Mouse (Mus musculus): ENCODE results near the gene 2010111I01Rik. TPM values are rescaled to one million over a fixed set of nuclear protein-coding genes. Genes with fewer than 3 reads are reported as not detected.

The 2010111I01Rik gene
- total and polyA plus RNA-seq, 3 experiments = 26.3 to 32.7 TPM; not detected in 1

DNA sequence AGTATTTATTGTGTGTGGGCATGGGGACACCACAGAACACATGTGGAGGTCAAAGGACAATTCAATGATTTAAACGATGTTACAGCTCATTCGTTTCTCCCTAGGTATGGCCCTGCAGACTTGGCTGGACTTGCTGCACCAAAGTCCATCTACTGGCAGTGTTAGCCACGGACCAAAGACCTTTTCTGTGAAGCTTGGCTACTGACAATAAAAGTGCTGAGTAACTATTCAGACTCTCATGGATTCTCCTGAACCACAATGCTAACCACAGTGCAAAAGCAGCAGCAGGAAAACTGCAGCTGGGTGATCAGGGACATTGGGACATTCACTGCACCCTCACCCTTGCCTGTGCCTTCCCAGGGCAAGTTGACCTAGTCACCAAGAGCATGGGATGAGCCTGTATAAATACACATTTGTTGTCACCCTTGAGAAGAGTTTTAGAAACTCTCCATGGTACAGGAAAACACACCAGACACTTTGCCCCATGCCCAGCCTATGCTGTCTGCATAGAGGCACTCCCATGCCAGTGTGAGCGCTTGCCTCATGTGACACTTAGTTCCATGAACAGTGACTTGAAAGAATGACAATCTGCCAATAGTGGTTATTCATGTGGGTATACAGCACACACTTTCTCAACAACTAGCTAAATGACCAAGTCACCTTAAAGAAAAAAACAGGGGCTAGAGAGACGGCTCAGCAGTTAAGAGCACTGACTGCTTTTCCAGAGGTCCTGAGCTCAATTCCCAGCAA, 381.0 kb downstream of the 2010111I01Rik start:
- Histone ChIP-seq H3K9me3 (replicated peaks; ENCODE audit: insufficient read depth, low read length) (no peaks in the 10 kb centered on the region), H3K4me1 (ENCODE audit: control insufficient read depth in 1 of 2, insufficient read depth in 2 of 2, low read length in 2 of 2) (peaks cover 0 to 4% of the 10 kb centered on the region in 2 experiments; a peak in 1 of 4 replicates), H3K79me2 (ENCODE audit: control insufficient read depth, insufficient read depth, low read length, poor library complexity) (no peaks in the 10 kb centered on the region), H3K27ac (ENCODE audit: control insufficient read depth, low read depth, low read length) (no peak overlapping the region), H3K4me3 (ENCODE audit: control insufficient read depth in 1 of 2, insufficient read depth in 1 of 2, low read depth in 2 of 2, low read length in 2 of 2) (no peak overlapping the region), H3K36me3 (ENCODE audit: control insufficient read depth in 1 of 2, insufficient read depth in 2 of 2, low read length in 2 of 2) (no peaks in the 10 kb centered on the region), H3K9ac (ENCODE audit: control insufficient read depth, low read depth, low read length, poor library complexity, severe bottlenecking) (no peak overlapping the region), H3K27me3 (ENCODE audit: control insufficient read depth in 1 of 2, insufficient read depth in 2 of 2, low read length in 2 of 2) (no peaks in the 10 kb centered on the region)
- no peak for DNase-seq (ENCODE audit: low read depth, low spot score)
- TF ChIP-seq CHD1 (IDR thresholded peaks at IDR 0.05; ENCODE audit: low read depth, low read length) = no peak
- no peak for TF ChIP-seq POLR2AphosphoS2 (IDR thresholded peaks at IDR 0.05; ENCODE audit: low read length)
- TF ChIP-seq MXI1 (IDR thresholded peaks at IDR 0.05; ENCODE audit: low read depth, low read length) = no peak
- no peak for TF ChIP-seq ZMIZ1 (IDR thresholded peaks at IDR 0.05; ENCODE audit: low read depth, low read length)
- no peak for TF ChIP-seq JUND (IDR thresholded peaks at IDR 0.05; ENCODE audit: low read depth, low read length)
- no peak for TF ChIP-seq NRF1 (IDR thresholded peaks at IDR 0.05; ENCODE audit: insufficient read depth, low read depth, low read length, poor library complexity, severe bottlenecking)
- TF ChIP-seq GABPA (IDR thresholded peaks at IDR 0.05; ENCODE audit: low read depth, low read length) = no peak
- TF ChIP-seq TBP (IDR thresholded peaks at IDR 0.05; ENCODE audit: low read depth, low read length) = no peak
- no peak for TF ChIP-seq E2F4 (IDR thresholded peaks at IDR 0.05; ENCODE audit: borderline replicate concordance, low read depth, low read length)
- TF ChIP-seq MAFK (IDR thresholded peaks at IDR 0.05; ENCODE audit: borderline replicate concordance, low read depth, low read length) = no peak
- no peak for TF ChIP-seq USF2 (IDR thresholded peaks at IDR 0.05; ENCODE audit: borderline replicate concordance in 1 of 2, insufficient read depth in 1 of 2, low read depth in 1 of 2, low read length in 2 of 2)
- TF ChIP-seq ETS1 (IDR thresholded peaks at IDR 0.05; ENCODE audit: low read depth, low read length) = no peak
- no peak for TF ChIP-seq UBTF (IDR thresholded peaks at IDR 0.05; ENCODE audit: borderline replicate concordance, insufficient read depth, low read depth, low read length)
- no peak for TF ChIP-seq POLR2A (IDR thresholded peaks at IDR 0.05; ENCODE audit: control insufficient read depth in 1 of 2, insufficient read depth in 1 of 2, low read depth in 1 of 2, low read length in 2 of 2, poor library complexity in 1 of 2)
- TF ChIP-seq ZC3H11A (IDR thresholded peaks at IDR 0.05; ENCODE audit: low read depth, low read length) = no peak
- no peak for TF ChIP-seq GATA1 (IDR thresholded peaks at IDR 0.05; ENCODE audit: low read depth, low read length)
- no peak for TF ChIP-seq CHD2 (IDR thresholded peaks at IDR 0.05; ENCODE audit: low read length)

DNA sequence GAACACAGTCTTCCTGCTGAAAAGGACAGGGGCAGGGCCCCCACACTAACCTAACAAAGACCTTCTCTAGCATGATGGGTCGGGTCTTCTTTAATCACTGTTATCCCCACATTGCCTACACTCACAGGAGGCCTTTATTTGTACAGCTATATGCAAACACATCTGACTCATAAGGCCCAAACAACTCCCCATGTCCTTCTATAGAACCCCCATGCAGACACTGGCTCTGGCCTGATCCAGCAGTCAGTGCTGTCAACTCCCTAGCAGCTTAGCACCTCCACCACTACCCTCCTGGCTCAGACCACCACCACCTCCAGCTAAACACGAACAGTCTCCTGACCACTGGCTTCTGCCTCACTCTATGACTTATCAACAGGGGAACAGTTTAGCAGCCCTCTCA, 382.9 kb downstream of the 2010111I01Rik start:
- no peak overlapping the region for H3K4me3 ChIP-seq (ENCODE audit: control insufficient read depth in 1 of 2, insufficient read depth in 1 of 2, low read depth in 2 of 2, low read length in 2 of 2)
- DNase-seq (ENCODE audit: low read depth, low spot score) = no peak
- no peaks in the 10 kb centered on the region for H3K36me3 ChIP-seq (ENCODE audit: control insufficient read depth in 1 of 2, insufficient read depth in 2 of 2, low read length in 2 of 2)
- no peaks in the 10 kb centered on the region for H3K79me2 ChIP-seq (ENCODE audit: control insufficient read depth, insufficient read depth, low read length, poor library complexity)
- H3K27ac ChIP-seq (ENCODE audit: control insufficient read depth, low read depth, low read length) = no peak overlapping the region
- H3K9me3 ChIP-seq (replicated peaks; ENCODE audit: insufficient read depth, low read length) = no peaks in the 10 kb centered on the region
- peaks cover 0 to 4% of the 10 kb centered on the region in 2 experiments; a peak in 1 of 4 replicates for H3K4me1 ChIP-seq (ENCODE audit: control insufficient read depth in 1 of 2, insufficient read depth in 2 of 2, low read length in 2 of 2)
- H3K9ac ChIP-seq (ENCODE audit: control insufficient read depth, low read depth, low read length, poor library complexity, severe bottlenecking) = no peak overlapping the region
- no peak for TF ChIP-seq MEF2A (IDR thresholded peaks at IDR 0.05; ENCODE audit: extremely low read depth, insufficient replicate concordance, low read depth, low read length, poor library complexity, severe bottlenecking)
- TF ChIP-seq TAL1 (IDR thresholded peaks at IDR 0.05; ENCODE audit: low read length) = no peak
- no peak for TF ChIP-seq ETS1 (IDR thresholded peaks at IDR 0.05; ENCODE audit: low read depth, low read length)
- no peak for TF ChIP-seq GABPA (IDR thresholded peaks at IDR 0.05; ENCODE audit: low read depth, low read length)
- TF ChIP-seq UBTF (IDR thresholded peaks at IDR 0.05; ENCODE audit: borderline replicate concordance, insufficient read depth, low read depth, low read length) = no peak
- no peak for TF ChIP-seq NRF1 (IDR thresholded peaks at IDR 0.05; ENCODE audit: insufficient read depth, low read depth, low read length, poor library complexity, severe bottlenecking)
- TF ChIP-seq TBP (IDR thresholded peaks at IDR 0.05; ENCODE audit: low read depth, low read length) = no peak
- no peak for TF ChIP-seq RAD21 (IDR thresholded peaks at IDR 0.05; ENCODE audit: low read depth, low read length)
- no peak for TF ChIP-seq SIN3A (IDR thresholded peaks at IDR 0.05; ENCODE audit: low read length)
- H3K27me3 ChIP-seq (ENCODE audit: control insufficient read depth in 1 of 2, insufficient read depth in 2 of 2, low read length in 2 of 2) = no peaks in the 10 kb centered on the region

Data from MEL (cell line).